Mouse (Mus musculus): ENCODE measurements at regions not wholly inside any gene's neighbourhood (a gene's known extent, or its start where the extent isn't known, plus 50 kb on each side); places are given as distances from the start of the nearest gene placed in this dataset.

DNA sequence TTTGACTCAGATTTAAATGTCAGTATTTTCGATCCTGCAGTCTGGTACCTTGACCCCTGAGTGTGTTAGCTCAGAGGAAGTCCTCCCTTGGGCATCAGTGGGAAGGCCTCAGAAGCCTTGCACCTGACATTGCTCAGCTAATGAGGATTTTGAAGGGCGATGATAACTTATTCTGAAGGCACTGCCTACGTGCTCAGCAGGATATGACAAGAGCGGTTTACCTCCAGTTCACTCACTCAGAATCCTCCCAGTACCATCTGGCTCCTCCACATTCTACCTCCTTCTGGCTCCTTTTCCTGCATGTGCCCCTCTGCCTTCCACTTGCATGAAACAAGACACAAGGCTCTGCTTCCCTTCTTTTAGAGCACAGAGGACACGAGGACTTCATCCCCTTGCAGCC lies 497.5 kb downstream of the Igsf11 start:
- TF ChIP-seq CTCF (conservative IDR thresholded peaks at IDR 0.05; ENCODE audit: low read length) = no peak
- TF ChIP-seq NANOG (IDR thresholded peaks at IDR 0.05; ENCODE audit: borderline replicate concordance, low read length) = no peak
- no peak for TF ChIP-seq POU5F1 (IDR thresholded peaks at IDR 0.05; ENCODE audit: borderline replicate concordance, low read length)
